Mouse (Mus musculus) kidney, embryonic 14.5 days (tissue): ENCODE data around the gene Coq2. TPM values are rescaled to one million over a fixed set of nuclear protein-coding genes. Genes with fewer than 3 reads are reported as not detected.

ENCODE experiments used
- ATAC-seq: fragments of 200-750 bp; cut with Nextera tagmentation; 2 replicates; pipeline ENCODE4 v1.8.0; 2017; ENCODE audit warnings: moderate number of reproducible peaks, mild to moderate bottlenecking, moderate TSS enrichment, moderate library complexity; ENCODE audit not compliant: low FRiP score, low TSS enrichment
- H3K27ac ChIP-seq: fragments of 300-500 bp; sonication (generic); 2 replicates; pipeline ENCODE4 v1.5.1; 2014; ENCODE audit warnings: low read depth, mild to moderate bottlenecking, low read length, moderate library complexity, mixed read lengths
- H3K27me3 ChIP-seq: fragments of 300-500 bp; sonication (generic); 2 replicates; pipeline ENCODE4 v1.6.1; 2014; ENCODE audit warnings: mild to moderate bottlenecking, low read length; ENCODE audit not compliant: control insufficient read depth, insufficient read depth
- H3K36me3 ChIP-seq: fragments of 300-500 bp; sonication (generic); 2 replicates; pipeline ENCODE4 v1.6.1; 2014; ENCODE audit warnings: low read length, mixed read lengths; ENCODE audit not compliant: control insufficient read depth, insufficient read depth
- H3K4me1 ChIP-seq: fragments of 300-500 bp; sonication (generic); 2 replicates; pipeline ENCODE4 v1.6.1; 2014; ENCODE audit warnings: low read length, mixed read lengths; ENCODE audit not compliant: control insufficient read depth, insufficient read depth
- H3K4me2 ChIP-seq: fragments of 300-500 bp; sonication (generic); replicated peaks from 2 replicates; pipeline ENCODE4 v1.6.1; 2014; ENCODE audit warnings: low read depth, mild to moderate bottlenecking, low read length
- H3K4me3 ChIP-seq: fragments of 300-500 bp; sonication (generic); 2 replicates; pipeline ENCODE4 v1.5.1; 2014; ENCODE audit warnings: mild to moderate bottlenecking, low read length
- H3K9ac ChIP-seq: fragments of 300-500 bp; sonication (generic); 2 replicates; pipeline ENCODE4 v1.6.1; 2014; ENCODE audit warnings: low read depth, mild to moderate bottlenecking, low read length, moderate library complexity
- H3K9me3 ChIP-seq: fragments of 300-500 bp; sonication (generic); 2 replicates; pipeline ENCODE4 v1.6.1; 2016; ENCODE audit warnings: low read length; ENCODE audit not compliant: control insufficient read depth
- WGBS: fragments of 180-500 bp; shearing (Covaris S2); extraction: QIAGEN DNeasy Blood & Tissue Kit; methylation state at CpG from one replicate; pipeline ENCODE4 v1.1.7; 2014; 5-methylcytosine and 5-hydroxymethylcytosine counted together
- polyA plus RNA-seq: library from polyadenylated mRNA; unstranded; fragments of >200 nt; fragmentation: Nextera tagmentation; extraction: Ambion mirVana; gene quantifications from 2 replicates; pipeline ENCODE4 v1.2.1, GENCODE M21; 2014

Gene Coq2
- polyA plus RNA-seq, 1 experiment from 2014 or later: 76.4 TPM

GRCm38 (mm10) chr5:100635908-100636307 lies 39.0 kb downstream of the Coq2 start:
- Histone ChIP-seq H3K4me3 (no peak overlapping the region), H3K36me3 (no peaks in the 10 kb centered on the region), H3K27me3 (no peaks in the 10 kb centered on the region), H3K9me3 (no peaks in the 10 kb centered on the region), H3K4me1 (no peaks in the 10 kb centered on the region), H3K27ac (no peak overlapping the region), H3K9ac (no peak overlapping the region), H3K4me2 (no peak overlapping the region)
- 90% methylated on average over 4 of the region's 4 CpGs for WGBS
- ATAC-seq: no peak

GRCm38 (mm10) chr5:100634885-100635478 lies 40.0 kb downstream of the Coq2 start:
- no peak overlapping the region for H3K4me3 ChIP-seq
- no peak overlapping the region for H3K9ac ChIP-seq
- H3K4me1 ChIP-seq: no peaks in the 10 kb centered on the region
- H3K4me2 ChIP-seq: no peak overlapping the region
- H3K27me3 ChIP-seq: no peaks in the 10 kb centered on the region
- no peak for ATAC-seq
- H3K9me3 ChIP-seq: no peaks in the 10 kb centered on the region
- H3K27ac ChIP-seq: no peak overlapping the region
- WGBS: 89% methylated on average over 8 of the region's 8 CpGs
- H3K36me3 ChIP-seq: no peaks in the 10 kb centered on the region

GRCm38 (mm10) chr5:100632540-100633129 lies 42.3 kb downstream of the Coq2 start:
- Histone ChIP-seq H3K27me3 (no peaks in the 10 kb centered on the region), H3K27ac (no peak overlapping the region), H3K4me2 (no peak overlapping the region), H3K9ac (no peak overlapping the region), H3K9me3 (no peaks in the 10 kb centered on the region), H3K4me1 (no peaks in the 10 kb centered on the region), H3K4me3 (no peak overlapping the region), H3K36me3 (no peaks in the 10 kb centered on the region)
- WGBS: 79% methylated on average over 8 of the region's 8 CpGs
- ATAC-seq: peak; percentile 55; the same call in 1 of the 2 replicates

- no peak overlapping the region for H3K4me3 ChIP-seq
- no peak for ATAC-seq
- no peaks in the 10 kb centered on the region for H3K9me3 ChIP-seq
- H3K36me3 ChIP-seq: no peaks in the 10 kb centered on the region
- H3K27me3 ChIP-seq: no peaks in the 10 kb centered on the region
- WGBS: 94% methylated on average over 4 of the region's 4 CpGs
- no peaks in the 10 kb centered on the region for H3K4me1 ChIP-seq
- H3K9ac ChIP-seq: no peak overlapping the region
- no peak overlapping the region for H3K4me2 ChIP-seq
- H3K27ac ChIP-seq: no peak overlapping the region
Measured at GRCm38 (mm10) chr5:100628807-100629206, 46.1 kb downstream of the Coq2 start.

GRCm38 (mm10) chr5:100626526-100626925 lies 48.4 kb downstream of the Coq2 start:
- Histone ChIP-seq H3K36me3 (no peaks in the 10 kb centered on the region), H3K4me2 (no peak overlapping the region), H3K9me3 (no peaks in the 10 kb centered on the region), H3K9ac (no peak overlapping the region), H3K4me1 (no peaks in the 10 kb centered on the region), H3K27ac (no peak overlapping the region), H3K4me3 (no peak overlapping the region), H3K27me3 (no peaks in the 10 kb centered on the region)
- ATAC-seq: no peak; the same call in 1 of the 2 replicates
- WGBS: 59% methylated on average over 6 of the region's 6 CpGs

GRCm38 (mm10) chr5:100624743-100625360 lies 50.1 kb downstream of the Coq2 start:
- no peak for ATAC-seq
- Histone ChIP-seq H3K27me3 (no peaks in the 10 kb centered on the region), H3K9me3 (no peaks in the 10 kb centered on the region), H3K4me2 (no peak overlapping the region), H3K36me3 (no peaks in the 10 kb centered on the region), H3K4me1 (no peaks in the 10 kb centered on the region), H3K4me3 (no peak overlapping the region), H3K27ac (no peak overlapping the region), H3K9ac (no peak overlapping the region)
- 77% methylated on average over 9 of the region's 9 CpGs for WGBS

GRCm38 (mm10) chr5:100622509-100623163 lies 52.3 kb downstream of the Coq2 start:
- Histone ChIP-seq H3K9ac (no peak overlapping the region), H3K4me3 (no peak overlapping the region), H3K9me3 (no peaks in the 10 kb centered on the region), H3K27ac (no peak overlapping the region), H3K36me3 (no peaks in the 10 kb centered on the region), H3K4me1 (no peaks in the 10 kb centered on the region), H3K4me2 (no peak overlapping the region), H3K27me3 (no peaks in the 10 kb centered on the region)
- no peak for ATAC-seq
- WGBS: 87% methylated on average over 12 of the region's 12 CpGs

- no peaks in the 10 kb centered on the region for H3K27me3 ChIP-seq
- no peaks in the 10 kb centered on the region for H3K4me1 ChIP-seq
- H3K9me3 ChIP-seq: no peaks in the 10 kb centered on the region
- WGBS: 48% methylated on average over 8 of the region's 8 CpGs
- H3K27ac ChIP-seq: no peak overlapping the region
- ATAC-seq: 0 out of 2 replicates have a peak, but pooled peaks have one; percentile 24
- no peaks in the 10 kb centered on the region for H3K36me3 ChIP-seq
- no peak overlapping the region for H3K9ac ChIP-seq
- H3K4me3 ChIP-seq: no peak overlapping the region
- no peak overlapping the region for H3K4me2 ChIP-seq
Measured at GRCm38 (mm10) chr5:100621876-100622508, 52.9 kb downstream of the Coq2 start.
